Mouse (Mus musculus) limb, embryonic 15.5 days (tissue): ENCODE results near the gene Gm19935. TPM values are rescaled to one million over a fixed set of nuclear protein-coding genes. Genes with fewer than 3 reads are reported as not detected.

Experiments
- ATAC-seq: fragments of 200-750 bp; cut with Nextera tagmentation; 2 replicates; pipeline ENCODE4 v1.8.0; 2017; ENCODE audit warnings: low read depth, moderate TSS enrichment; ENCODE audit not compliant: insufficient number of reproducible peaks, low FRiP score, low TSS enrichment
- H3K27ac ChIP-seq: fragments of 300-500 bp; sonication (generic); 2 replicates; pipeline ENCODE4 v1.5.1; 2015; ENCODE audit warnings: moderate library complexity, mild to moderate bottlenecking, inconsistent platforms
- H3K27me3 ChIP-seq: fragments of 300-500 bp; sonication (generic); 2 replicates; pipeline ENCODE4 v1.6.1; 2015; ENCODE audit warnings: inconsistent platforms
- H3K36me3 ChIP-seq: fragments of 300-500 bp; sonication (generic); 2 replicates; pipeline ENCODE4 v1.6.1; 2015; ENCODE audit warnings: inconsistent platforms
- H3K4me1 ChIP-seq: fragments of 300-500 bp; sonication (generic); 2 replicates; pipeline ENCODE4 v1.6.1; 2015; ENCODE audit warnings: inconsistent platforms
- H3K4me2 ChIP-seq: fragments of 300-500 bp; sonication (generic); 2 replicates; pipeline ENCODE4 v1.6.1; 2015; ENCODE audit warnings: mild to moderate bottlenecking, inconsistent platforms
- H3K4me3 ChIP-seq: fragments of 300-500 bp; sonication (generic); 2 replicates; pipeline ENCODE4 v1.5.1; 2015; ENCODE audit warnings: mild to moderate bottlenecking, inconsistent platforms
- H3K9ac ChIP-seq: fragments of 300-500 bp; sonication (generic); 2 replicates; pipeline ENCODE4 v1.6.1; 2015; ENCODE audit warnings: inconsistent platforms
- H3K9me3 ChIP-seq: fragments of 300-500 bp; sonication (generic); 2 replicates; pipeline ENCODE4 v1.6.1; 2016; ENCODE audit warnings: inconsistent platforms
- WGBS: fragments of 180-500 bp; shearing (Covaris S2); methylation state at CpG from one replicate; pipeline ENCODE4 v1.1.7; 2015; 5-methylcytosine and 5-hydroxymethylcytosine counted together
- polyA plus RNA-seq: library from polyadenylated mRNA; unstranded; fragments of >200 nt; fragmentation: Nextera tagmentation; extraction: Ambion mirVana; gene quantifications from 2 replicates; pipeline ENCODE4 v1.2.1, GENCODE M21; 2015

Gm19935 gene
- polyA plus RNA-seq, 1 experiment from 2014 or later: not detected

DNA sequence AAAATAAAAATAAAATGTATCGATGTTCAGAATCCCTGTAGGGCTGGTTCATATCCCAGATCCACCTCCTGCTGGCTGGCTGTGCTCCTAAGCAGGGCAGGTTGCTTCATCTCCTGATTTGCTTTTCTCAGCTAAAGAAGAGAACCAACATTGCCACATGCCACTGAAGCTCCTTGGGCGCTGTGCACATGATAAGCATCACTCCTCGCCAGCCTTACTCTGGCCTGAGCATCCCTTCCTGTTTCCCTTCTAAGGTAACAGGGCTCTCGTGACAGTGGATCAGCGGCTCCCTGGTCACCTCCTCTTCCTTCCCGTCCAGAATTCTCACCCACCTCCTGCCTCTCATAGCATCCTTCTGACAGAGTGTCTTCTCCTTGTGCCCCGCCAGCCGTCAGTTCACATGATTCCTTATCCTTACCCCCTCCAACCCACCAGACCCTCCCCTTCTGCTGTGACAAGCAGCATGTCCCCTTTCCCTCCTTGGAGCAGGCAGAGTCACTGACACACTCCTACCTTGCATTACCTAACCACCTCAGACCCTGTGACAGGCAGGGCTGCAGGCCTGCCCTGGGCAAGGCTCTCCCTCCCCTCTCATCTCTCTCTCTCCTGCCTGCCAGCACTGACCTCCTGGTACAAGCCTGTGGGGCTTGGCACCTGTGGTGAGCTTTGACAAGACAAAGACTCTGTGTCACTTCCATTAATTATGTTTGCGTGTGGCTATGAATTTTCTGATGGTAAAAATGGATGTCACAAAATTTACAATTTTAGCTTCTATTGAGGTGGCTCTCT lies 27.2 kb upstream of the Gm19935 start:
- Histone ChIP-seq H3K27me3 (no peaks in the 10 kb centered on the region), H3K27ac (no peak overlapping the region), H3K4me3 (no peak overlapping the region), H3K4me2 (no peak overlapping the region), H3K4me1 (peaks cover 19% of the 10 kb centered on the region), H3K36me3 (no peaks in the 10 kb centered on the region), H3K9ac (no peak overlapping the region), H3K9me3 (no peaks in the 10 kb centered on the region)
- WGBS: 74% methylated on average over 9 of the region's 9 CpGs
- no peak for ATAC-seq

DNA sequence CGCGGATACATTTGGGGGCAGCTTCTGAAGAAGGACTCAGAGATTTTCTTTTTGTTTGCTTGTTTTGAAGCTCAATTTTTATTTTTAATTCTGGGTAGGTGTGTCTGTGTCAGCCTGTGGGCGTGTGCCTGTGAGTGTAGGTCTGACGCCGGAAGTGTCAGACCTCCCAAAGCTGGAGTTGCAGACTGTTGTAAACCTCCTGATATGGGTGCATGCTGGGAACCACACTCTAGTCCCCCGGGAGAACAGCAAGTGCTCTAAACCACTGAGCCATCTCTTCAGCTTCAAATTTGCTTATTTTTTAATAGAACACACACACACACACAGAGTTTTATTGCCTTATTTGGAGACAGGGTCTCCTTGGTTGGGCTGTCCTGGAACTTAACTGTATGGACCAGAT lies 25.9 kb upstream of the Gm19935 start:
- no peak overlapping the region for H3K4me3 ChIP-seq
- H3K4me2 ChIP-seq: no peak overlapping the region
- peaks cover 18% of the 10 kb centered on the region for H3K4me1 ChIP-seq
- H3K27ac ChIP-seq: no peak overlapping the region
- 66% methylated on average over 6 of the region's 6 CpGs for WGBS
- no peak overlapping the region for H3K9ac ChIP-seq
- no peaks in the 10 kb centered on the region for H3K9me3 ChIP-seq
- no peaks in the 10 kb centered on the region for H3K27me3 ChIP-seq
- no peaks in the 10 kb centered on the region for H3K36me3 ChIP-seq
- ATAC-seq: no peak

GRCm38 (mm10) chr8:90841321-90841720 lies 24.1 kb upstream of the Gm19935 start:
- H3K9me3 ChIP-seq: no peaks in the 10 kb centered on the region
- no peaks in the 10 kb centered on the region for H3K27me3 ChIP-seq
- no peak for ATAC-seq
- H3K36me3 ChIP-seq: no peaks in the 10 kb centered on the region
- no peak overlapping the region for H3K9ac ChIP-seq
- H3K4me1 ChIP-seq: peaks cover 18% of the 10 kb centered on the region
- no peak overlapping the region for H3K4me2 ChIP-seq
- peak overlapping the region; percentile 24 for H3K27ac ChIP-seq
- 52% methylated on average over 13 of the region's 13 CpGs for WGBS
- no peak overlapping the region for H3K4me3 ChIP-seq

DNA sequence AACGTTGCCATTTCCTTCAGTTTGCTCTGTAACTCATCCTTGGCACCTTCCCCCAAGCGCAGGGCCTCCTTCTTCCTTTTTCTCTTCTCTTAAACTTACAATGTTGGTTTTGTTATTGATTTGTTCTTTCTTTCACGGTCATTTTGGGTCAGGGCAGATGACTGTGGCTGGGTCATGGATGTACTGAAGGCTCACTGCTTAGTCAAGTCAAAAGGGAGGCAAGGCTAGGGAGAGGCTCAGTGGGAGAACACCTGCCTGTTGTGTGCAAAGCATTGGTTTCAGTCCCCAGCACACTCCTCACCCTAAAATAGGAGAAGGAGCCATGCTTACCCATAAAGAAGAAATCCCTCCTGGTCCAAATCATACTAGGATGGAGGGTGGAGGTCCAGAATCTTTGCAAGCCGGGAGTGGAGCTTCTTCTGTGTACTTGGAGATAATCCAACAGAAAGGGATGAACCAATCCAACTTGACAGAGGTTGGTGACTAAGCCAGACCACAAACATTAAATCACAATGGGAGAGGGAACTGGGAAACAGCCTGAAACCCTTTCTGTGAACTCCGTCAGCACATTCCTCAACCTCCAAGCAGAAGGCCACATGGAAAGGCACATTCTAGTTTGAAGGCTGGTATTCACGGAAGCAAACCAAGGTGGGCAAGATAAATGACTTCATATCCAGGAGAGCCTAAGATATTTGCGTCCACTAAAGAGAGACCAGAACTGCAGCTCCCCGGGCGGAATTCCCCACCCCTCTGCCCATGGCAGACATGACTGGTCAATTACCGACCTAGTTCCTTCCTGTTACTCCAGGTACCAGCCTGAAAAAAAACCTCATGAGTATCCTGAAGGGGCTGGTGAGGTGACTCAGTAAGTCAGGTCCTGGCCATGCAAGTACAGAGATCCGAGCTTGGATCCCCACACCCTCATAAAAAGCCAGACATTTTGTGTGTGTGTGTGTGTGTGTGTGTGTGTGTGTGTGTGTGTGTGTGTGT lies 22.8 kb upstream of the Gm19935 start:
- 64% methylated on average over 11 of the region's 11 CpGs for WGBS
- H3K4me2 ChIP-seq: no peak overlapping the region
- H3K4me1 ChIP-seq: peaks cover 18% of the 10 kb centered on the region
- H3K36me3 ChIP-seq: no peaks in the 10 kb centered on the region
- H3K27ac ChIP-seq: peak overlapping the region; percentile 33; the same call in 1 of the 2 replicates
- H3K4me3 ChIP-seq: no peak overlapping the region
- no peak overlapping the region for H3K9ac ChIP-seq
- no peaks in the 10 kb centered on the region for H3K27me3 ChIP-seq
- no peaks in the 10 kb centered on the region for H3K9me3 ChIP-seq
- ATAC-seq: no peak

DNA sequence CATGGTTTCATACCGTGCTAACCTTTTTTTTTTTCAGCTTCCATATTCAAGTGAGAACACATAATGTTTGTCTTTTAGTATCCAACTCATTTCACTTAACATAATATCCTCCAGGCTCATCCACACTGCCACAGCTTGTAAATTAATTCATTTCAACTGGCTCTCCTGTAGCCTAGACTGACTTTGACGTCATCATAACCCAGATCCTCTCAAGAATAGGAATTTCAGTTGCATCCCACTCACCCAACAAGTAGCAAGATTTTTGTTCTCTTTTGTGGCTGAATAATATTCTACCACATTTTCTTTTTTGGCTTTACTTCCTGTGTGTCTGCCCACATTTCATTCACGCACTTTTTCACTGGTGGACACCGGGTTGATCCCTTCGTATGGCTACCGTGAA lies 20.2 kb upstream of the Gm19935 start:
- 0 out of 2 replicates have a peak, but pooled peaks cover 9% of the 10 kb centered on the region for H3K4me1 ChIP-seq
- no peak overlapping the region for H3K27ac ChIP-seq
- ATAC-seq: no peak
- no peaks in the 10 kb centered on the region for H3K9me3 ChIP-seq
- no peak overlapping the region for H3K9ac ChIP-seq
- no peak overlapping the region for H3K4me2 ChIP-seq
- 87% methylated on average over 6 of the region's 6 CpGs for WGBS
- H3K4me3 ChIP-seq: no peak overlapping the region
- no peaks in the 10 kb centered on the region for H3K27me3 ChIP-seq
- no peaks in the 10 kb centered on the region for H3K36me3 ChIP-seq

DNA sequence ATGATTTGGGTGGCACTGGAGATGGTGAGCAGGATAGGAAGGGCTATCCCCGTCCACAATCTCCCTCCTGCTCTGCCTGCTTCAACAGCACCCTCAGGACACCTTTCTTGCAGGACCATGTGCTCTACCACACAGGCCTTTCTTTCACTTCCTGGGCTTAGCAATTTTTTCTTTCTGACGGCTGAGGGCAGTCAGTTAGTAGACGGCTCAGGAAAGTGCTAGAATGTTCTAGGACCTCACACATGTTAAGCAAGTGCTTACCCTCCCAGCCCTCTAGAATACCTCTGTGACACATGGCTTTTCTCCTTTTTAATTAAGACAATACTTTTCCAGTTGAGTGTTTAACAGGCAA lies 17.1 kb upstream of the Gm19935 start:
- Histone ChIP-seq H3K9me3 (no peaks in the 10 kb centered on the region), H3K4me3 (no peak overlapping the region), H3K9ac (no peak overlapping the region), H3K4me2 (no peak overlapping the region), H3K27ac (0 out of 2 replicates have a peak overlapping the region, but pooled peaks have one; percentile 17), H3K36me3 (no peaks in the 10 kb centered on the region), H3K27me3 (no peaks in the 10 kb centered on the region), H3K4me1 (peaks cover 10% of the 10 kb centered on the region)
- 50% methylated on average over 3 of the region's 3 CpGs for WGBS
- ATAC-seq: no peak

DNA sequence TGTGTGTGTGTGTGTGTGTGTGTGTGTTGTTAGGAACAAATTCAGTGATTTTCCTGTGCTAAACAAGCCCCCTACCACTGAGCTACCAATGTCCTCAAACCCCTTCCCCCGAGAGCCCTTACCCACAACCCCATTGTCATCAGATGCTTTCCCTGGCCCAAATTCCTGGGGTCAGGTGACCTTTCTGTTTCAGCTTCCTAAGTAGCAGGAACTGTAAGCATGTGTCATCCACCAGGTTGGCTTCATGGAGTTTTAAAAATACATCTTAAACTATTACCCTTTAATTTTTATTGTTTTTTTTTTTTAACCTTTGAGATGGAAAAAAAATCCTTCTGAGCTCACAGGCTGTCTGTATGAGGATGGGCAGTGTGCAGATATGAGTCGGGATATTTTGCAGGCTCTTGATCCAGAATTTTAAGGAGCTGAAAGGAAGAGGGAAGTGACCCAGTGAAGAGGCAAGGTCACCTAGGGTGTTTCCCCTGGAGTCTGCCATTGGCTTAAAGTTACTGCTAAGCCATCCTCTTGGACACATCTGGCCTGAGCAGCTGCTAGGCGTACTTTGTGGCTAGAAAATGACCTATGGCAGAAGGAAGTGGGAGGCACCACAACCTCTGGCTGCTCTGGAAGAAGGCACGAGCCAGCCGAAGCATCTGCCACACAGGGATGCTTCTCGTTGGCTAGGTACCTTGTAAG lies 16.6 kb upstream of the Gm19935 start:
- no peaks in the 10 kb centered on the region for H3K9me3 ChIP-seq
- H3K36me3 ChIP-seq: no peaks in the 10 kb centered on the region
- H3K27me3 ChIP-seq: no peaks in the 10 kb centered on the region
- no peak for ATAC-seq
- H3K4me2 ChIP-seq: no peak overlapping the region
- 54% methylated on average over 6 of the region's 6 CpGs for WGBS
- no peak overlapping the region for H3K9ac ChIP-seq
- no peak overlapping the region for H3K4me3 ChIP-seq
- H3K27ac ChIP-seq: 0 out of 2 replicates have a peak overlapping the region, but pooled peaks have one; percentile 17
- peaks cover 14% of the 10 kb centered on the region for H3K4me1 ChIP-seq

DNA sequence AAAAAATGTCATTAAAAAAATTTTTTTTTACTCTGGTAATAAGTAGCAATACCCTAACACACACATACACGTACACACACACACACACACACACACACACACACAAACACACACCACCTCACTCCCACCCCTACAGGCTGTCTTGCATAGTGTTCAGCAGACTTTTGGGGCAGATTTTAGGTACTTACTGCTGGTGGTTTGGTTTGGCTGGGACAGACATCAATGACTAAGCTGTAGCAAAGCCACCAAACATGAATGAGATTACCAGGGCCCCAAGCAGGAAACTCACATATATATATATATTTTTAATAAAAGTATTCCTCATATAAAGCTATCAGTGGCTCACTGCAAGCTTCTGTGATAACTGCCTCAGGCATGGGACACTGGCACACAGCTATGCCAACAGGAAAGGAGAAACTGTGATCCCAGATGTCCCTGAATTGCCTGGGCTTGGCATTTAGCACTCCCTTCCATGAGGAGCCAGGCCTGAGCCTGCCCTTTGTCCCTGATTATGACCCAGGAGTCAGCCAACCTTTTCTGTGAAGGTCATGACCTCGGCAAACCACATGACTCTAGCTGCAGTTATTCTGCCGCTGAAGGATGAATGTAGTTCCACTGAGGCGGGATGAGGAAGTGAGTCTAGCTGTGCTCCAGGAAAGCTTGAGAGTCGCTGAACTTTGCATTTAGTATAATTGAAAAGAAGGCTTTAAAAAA lies 15.5 kb upstream of the Gm19935 start:
- 49% methylated on average over 5 of the region's 5 CpGs for WGBS
- no peak for ATAC-seq
- Histone ChIP-seq H3K36me3 (no peaks in the 10 kb centered on the region), H3K9me3 (no peaks in the 10 kb centered on the region), H3K27me3 (no peaks in the 10 kb centered on the region), H3K9ac (no peak overlapping the region), H3K4me1 (peaks cover 21% of the 10 kb centered on the region), H3K4me2 (no peak overlapping the region), H3K4me3 (no peak overlapping the region), H3K27ac (no peak overlapping the region)

- Histone ChIP-seq H3K36me3 (no peaks in the 10 kb centered on the region), H3K9me3 (no peaks in the 10 kb centered on the region), H3K9ac (no peak overlapping the region), H3K4me1 (peaks cover 21% of the 10 kb centered on the region), H3K27me3 (no peaks in the 10 kb centered on the region), H3K4me2 (no peak overlapping the region), H3K4me3 (no peak overlapping the region), H3K27ac (no peak overlapping the region)
- ATAC-seq: no peak
- WGBS: 56% methylated on average over 8 of the region's 8 CpGs
These were observed 13.8 kb upstream of the Gm19935 start for GRCm38 (mm10) chr8:90830980-90831379.

- Histone ChIP-seq H3K4me2 (peak overlapping the region; percentile 79), H3K9ac (no peak overlapping the region), H3K27ac (peak overlapping the region; percentile 86), H3K9me3 (no peaks in the 10 kb centered on the region), H3K27me3 (no peaks in the 10 kb centered on the region), H3K36me3 (no peaks in the 10 kb centered on the region), H3K4me1 (peaks cover 21% of the 10 kb centered on the region), H3K4me3 (peak overlapping the region; percentile 58)
- ATAC-seq: no peak
- WGBS: 79% methylated on average over 1 of the region's 1 CpGs
These were observed 12.6 kb upstream of the Gm19935 start for GRCm38 (mm10) chr8:90829825-90830224.
